Mouse (Mus musculus): Measurements from ENCODE around the gene Mylk. TPM values are rescaled to one million over a fixed set of nuclear protein-coding genes. Genes with fewer than 3 reads are reported as not detected.
"Not testable (repeated sequence)": the region's sequence is repeated elsewhere in the genome, so short reads cannot be mapped to it uniquely, and the experiment has no call there.

Gene Mylk
- polyA plus RNA-seq, 1 experiment from 2014 or later, result 2.8 TPM

- no peak for ATAC-seq
- no peak overlapping the region for H3K27ac ChIP-seq (ENCODE audit: low read length)
- H3K4me2 ChIP-seq (ENCODE audit: low read length), result no peak overlapping the region
- WGBS, result 50% methylated on average over 1 of the region's 1 CpGs
- H3K4me1 ChIP-seq (replicated peaks; ENCODE audit: control insufficient read depth, insufficient read depth, low read length), result no peaks in the 10 kb centered on the region
- H3K36me3 ChIP-seq (ENCODE audit: control insufficient read depth, insufficient read depth), result no peaks in the 10 kb centered on the region
- no peak overlapping the region for H3K9ac ChIP-seq (replicated peaks; ENCODE audit: low read depth, low read length)
- no peaks in the 10 kb centered on the region for H3K27me3 ChIP-seq (replicated peaks; ENCODE audit: control insufficient read depth, insufficient read depth, low read length)
- H3K4me3 ChIP-seq (replicated peaks; ENCODE audit: low read length), result no peak overlapping the region
- H3K9me3 ChIP-seq (ENCODE audit: control insufficient read depth, low read length), result no peaks in the 10 kb centered on the region
Measured at GRCm38 (mm10) chr16:34792555-34792954, 47.5 kb downstream of the Mylk start.

GRCm38 (mm10) chr16:34793000-34793399 lies 48.0 kb downstream of the Mylk start:
- Histone ChIP-seq H3K4me3 (replicated peaks; ENCODE audit: low read length) (no peak overlapping the region), H3K9me3 (ENCODE audit: control insufficient read depth, low read length) (no peaks in the 10 kb centered on the region), H3K9ac (replicated peaks; ENCODE audit: low read depth, low read length) (no peak overlapping the region), H3K27ac (ENCODE audit: low read length) (no peak overlapping the region), H3K36me3 (ENCODE audit: control insufficient read depth, insufficient read depth) (no peaks in the 10 kb centered on the region), H3K27me3 (replicated peaks; ENCODE audit: control insufficient read depth, insufficient read depth, low read length) (no peaks in the 10 kb centered on the region), H3K4me1 (replicated peaks; ENCODE audit: control insufficient read depth, insufficient read depth, low read length) (no peaks in the 10 kb centered on the region), H3K4me2 (ENCODE audit: low read length) (no peak overlapping the region)
- ATAC-seq, result no peak
- whole genome bisulfite sequencing, result 46% methylated on average over 5 of the region's 5 CpGs

- no peaks in the 10 kb centered on the region for H3K27me3 ChIP-seq (replicated peaks; ENCODE audit: control insufficient read depth, insufficient read depth, low read length)
- no peaks in the 10 kb centered on the region for H3K9me3 ChIP-seq (ENCODE audit: control insufficient read depth, low read length)
- 0 out of 2 replicates have a peak, but pooled peaks cover 3% of the 10 kb centered on the region for H3K4me1 ChIP-seq (replicated peaks; ENCODE audit: control insufficient read depth, insufficient read depth, low read length)
- no peak for ATAC-seq
- H3K4me2 ChIP-seq (ENCODE audit: low read length), result no peak overlapping the region
- H3K36me3 ChIP-seq (ENCODE audit: control insufficient read depth, insufficient read depth), result no peaks in the 10 kb centered on the region
- H3K9ac ChIP-seq (replicated peaks; ENCODE audit: low read depth, low read length), result no peak overlapping the region
- WGBS, result 57% methylated on average over 5 of the region's 5 CpGs
- no peak overlapping the region for H3K4me3 ChIP-seq (replicated peaks; ENCODE audit: low read length)
- H3K27ac ChIP-seq (ENCODE audit: low read length), result no peak overlapping the region
Measured at GRCm38 (mm10) chr16:34801222-34801621, 56.2 kb downstream of the Mylk start.

GRCm38 (mm10) chr16:34804286-34805010 lies 59.4 kb downstream of the Mylk start:
- no peak for ATAC-seq
- peaks cover 14% of the 10 kb centered on the region; the same call in 1 of the 2 replicates for H3K4me1 ChIP-seq (replicated peaks; ENCODE audit: control insufficient read depth, insufficient read depth, low read length)
- H3K4me3 ChIP-seq (replicated peaks; ENCODE audit: low read length), result no peak overlapping the region
- no peaks in the 10 kb centered on the region for H3K9me3 ChIP-seq (ENCODE audit: control insufficient read depth, low read length)
- 0 out of 2 replicates have a peak, but pooled peaks cover 3% of the 10 kb centered on the region for H3K27me3 ChIP-seq (replicated peaks; ENCODE audit: control insufficient read depth, insufficient read depth, low read length)
- no peak overlapping the region for H3K4me2 ChIP-seq (ENCODE audit: low read length)
- no peaks in the 10 kb centered on the region for H3K36me3 ChIP-seq (ENCODE audit: control insufficient read depth, insufficient read depth)
- no peak overlapping the region for H3K9ac ChIP-seq (replicated peaks; ENCODE audit: low read depth, low read length)
- H3K27ac ChIP-seq (ENCODE audit: low read length), result no peak overlapping the region
- 60% methylated on average over 11 of the region's 11 CpGs for WGBS

- Histone ChIP-seq H3K4me3 (replicated peaks; ENCODE audit: low read length) (no peak overlapping the region), H3K36me3 (ENCODE audit: control insufficient read depth, insufficient read depth) (no peaks in the 10 kb centered on the region), H3K27ac (ENCODE audit: low read length) (no peak overlapping the region), H3K4me2 (ENCODE audit: low read length) (no peak overlapping the region), H3K9ac (replicated peaks; ENCODE audit: low read depth, low read length) (no peak overlapping the region), H3K9me3 (ENCODE audit: control insufficient read depth, low read length) (no peaks in the 10 kb centered on the region), H3K4me1 (replicated peaks; ENCODE audit: control insufficient read depth, insufficient read depth, low read length) (peaks cover 11% of the 10 kb centered on the region; the same call in 1 of the 2 replicates), H3K27me3 (replicated peaks; ENCODE audit: control insufficient read depth, insufficient read depth, low read length) (0 out of 2 replicates have a peak, but pooled peaks cover 3% of the 10 kb centered on the region)
- WGBS, result 12% methylated on average over 16 of the region's 16 CpGs
- ATAC-seq, result no peak
Measured at GRCm38 (mm10) chr16:34806883-34807767, 62.1 kb downstream of the Mylk start.

- no peak overlapping the region for H3K4me3 ChIP-seq (replicated peaks; ENCODE audit: low read length)
- H3K27ac ChIP-seq (ENCODE audit: low read length), result no peak overlapping the region
- no peaks in the 10 kb centered on the region for H3K36me3 ChIP-seq (ENCODE audit: control insufficient read depth, insufficient read depth)
- H3K9me3 ChIP-seq (ENCODE audit: control insufficient read depth, low read length), result no peaks in the 10 kb centered on the region
- no peak overlapping the region for H3K9ac ChIP-seq (replicated peaks; ENCODE audit: low read depth, low read length)
- ATAC-seq, result no peak
- H3K27me3 ChIP-seq (replicated peaks; ENCODE audit: control insufficient read depth, insufficient read depth, low read length), result 0 out of 2 replicates have a peak, but pooled peaks cover 3% of the 10 kb centered on the region
- no peak overlapping the region for H3K4me2 ChIP-seq (ENCODE audit: low read length)
- WGBS, result 10% methylated on average over 11 of the region's 11 CpGs
- H3K4me1 ChIP-seq (replicated peaks; ENCODE audit: control insufficient read depth, insufficient read depth, low read length), result peaks cover 11% of the 10 kb centered on the region; the same call in 1 of the 2 replicates
Measured at GRCm38 (mm10) chr16:34807768-34808275, 62.8 kb downstream of the Mylk start.

- Histone ChIP-seq H3K9me3 (ENCODE audit: control insufficient read depth, low read length) (no peaks in the 10 kb centered on the region), H3K4me3 (replicated peaks; ENCODE audit: low read length) (no peak overlapping the region), H3K36me3 (ENCODE audit: control insufficient read depth, insufficient read depth) (no peaks in the 10 kb centered on the region), H3K27ac (ENCODE audit: low read length) (no peak overlapping the region), H3K4me1 (replicated peaks; ENCODE audit: control insufficient read depth, insufficient read depth, low read length) (peaks cover 8% of the 10 kb centered on the region; the same call in 1 of the 2 replicates), H3K9ac (replicated peaks; ENCODE audit: low read depth, low read length) (no peak overlapping the region), H3K4me2 (ENCODE audit: low read length) (no peak overlapping the region), H3K27me3 (replicated peaks; ENCODE audit: control insufficient read depth, insufficient read depth, low read length) (no peaks in the 10 kb centered on the region)
- 61% methylated on average over 2 of the region's 2 CpGs for WGBS
- ATAC-seq, result no peak
Measured at GRCm38 (mm10) chr16:34812165-34812564, 67.2 kb downstream of the Mylk start.

- H3K4me3 ChIP-seq (replicated peaks; ENCODE audit: low read length); H3K27me3 ChIP-seq (replicated peaks; ENCODE audit: control insufficient read depth, insufficient read depth, low read length); ATAC-seq; H3K27ac ChIP-seq (ENCODE audit: low read length); H3K9ac ChIP-seq (replicated peaks; ENCODE audit: low read depth, low read length); H3K4me2 ChIP-seq (ENCODE audit: low read length); H3K36me3 ChIP-seq (ENCODE audit: control insufficient read depth, insufficient read depth); H3K4me1 ChIP-seq (replicated peaks; ENCODE audit: control insufficient read depth, insufficient read depth, low read length); H3K9me3 ChIP-seq (ENCODE audit: control insufficient read depth, low read length): not testable (repeated sequence)
Measured at GRCm38 (mm10) chr16:34813161-34813560, 68.2 kb downstream of the Mylk start.

- H3K27ac ChIP-seq (ENCODE audit: low read length), result no peak overlapping the region
- no peaks in the 10 kb centered on the region for H3K9me3 ChIP-seq (ENCODE audit: control insufficient read depth, low read length)
- H3K36me3 ChIP-seq (ENCODE audit: control insufficient read depth, insufficient read depth), result no peaks in the 10 kb centered on the region
- no peak overlapping the region for H3K4me2 ChIP-seq (ENCODE audit: low read length)
- H3K4me1 ChIP-seq (replicated peaks; ENCODE audit: control insufficient read depth, insufficient read depth, low read length), result no peaks in the 10 kb centered on the region
- 86% methylated on average over 3 of the region's 3 CpGs for WGBS
- H3K4me3 ChIP-seq (replicated peaks; ENCODE audit: low read length), result no peak overlapping the region
- H3K27me3 ChIP-seq (replicated peaks; ENCODE audit: control insufficient read depth, insufficient read depth, low read length), result no peaks in the 10 kb centered on the region
- no peak overlapping the region for H3K9ac ChIP-seq (replicated peaks; ENCODE audit: low read depth, low read length)
- ATAC-seq, result no peak
Measured at GRCm38 (mm10) chr16:34813570-34813969, 68.6 kb downstream of the Mylk start.
